Mouse (Mus musculus) heart, postnatal 10 days (tissue): ENCODE results near the gene Fcrla. TPM values are rescaled to one million over a fixed set of nuclear protein-coding genes. Genes with fewer than 3 reads are reported as not detected.

Experiments used
- DNase-seq, 2 experiments: peaks; one replicate each; pipeline ENCODE4 v3.0.0; 2021
- intact Hi-C: fragments of 180-260 bp; cut with DNase I; formaldehyde crosslinking; loops from one replicate; pipeline ENCODE4 v1.15.1; 2025
- total RNA-seq, 2 experiments: library from RNA; stranded (reverse); gene quantifications; 2 replicates each; pipeline ENCODE4 v1.2.3; 2021

Fcrla gene
- total RNA-seq, 2 experiments from 2014 or later, result 0.57 to 1.6 TPM

- intact Hi-C loops, result no loop called here
- DNase-seq, result no peak
Measured at GRCm38 (mm10) chr1:170892279-170892678, 35.1 kb downstream of the Fcrla start.

GRCm38 (mm10) chr1:170891646-170892045 is 35.7 kb downstream of the Fcrla start:
- intact Hi-C loops, result no loop called here
- no peak for DNase-seq

DNA sequence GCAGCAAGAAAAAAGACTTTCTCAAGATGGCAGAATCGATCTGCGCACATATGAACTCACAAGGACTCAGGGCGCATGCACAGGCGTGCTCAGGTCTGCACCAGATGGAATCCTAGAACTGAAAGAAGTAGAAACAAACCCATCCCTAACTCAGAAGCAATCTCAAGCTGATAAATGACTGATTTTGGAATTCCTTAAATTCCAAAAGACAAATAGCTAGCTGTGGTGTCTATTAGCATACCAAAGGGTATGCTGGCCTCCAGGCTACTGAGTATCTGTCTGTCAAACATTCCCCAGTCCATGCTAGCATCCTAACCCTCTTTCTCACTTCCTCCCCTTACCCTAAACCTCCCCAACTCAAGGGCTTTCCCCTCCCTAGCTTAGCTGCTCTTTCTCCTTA is 38.1 kb downstream of the Fcrla start:
- no peak for DNase-seq
- intact Hi-C loops, result no loop called here

DNA sequence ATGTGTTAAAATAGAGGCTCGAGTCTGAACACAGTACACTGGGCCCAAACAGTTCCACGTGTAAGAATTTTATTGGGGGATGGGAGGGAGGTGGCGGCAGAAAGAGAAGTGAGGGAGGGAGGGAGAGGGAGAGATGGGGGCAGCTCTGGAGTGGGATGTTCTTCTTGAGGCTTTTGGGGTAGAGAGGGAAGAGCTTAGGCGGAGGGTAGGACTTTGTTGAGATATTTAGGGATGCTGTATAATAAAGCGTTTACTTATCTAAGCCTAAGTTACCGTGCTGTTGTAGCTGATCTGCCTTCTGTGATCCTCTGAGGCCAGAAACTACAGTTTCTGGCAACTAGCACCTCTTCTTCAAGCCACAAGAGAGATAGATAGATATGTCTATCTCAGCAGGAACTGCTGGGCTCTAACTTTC is 41.3 kb downstream of the Fcrla start:
- intact Hi-C loops, result no loop called here
- no peak for DNase-seq

DNA sequence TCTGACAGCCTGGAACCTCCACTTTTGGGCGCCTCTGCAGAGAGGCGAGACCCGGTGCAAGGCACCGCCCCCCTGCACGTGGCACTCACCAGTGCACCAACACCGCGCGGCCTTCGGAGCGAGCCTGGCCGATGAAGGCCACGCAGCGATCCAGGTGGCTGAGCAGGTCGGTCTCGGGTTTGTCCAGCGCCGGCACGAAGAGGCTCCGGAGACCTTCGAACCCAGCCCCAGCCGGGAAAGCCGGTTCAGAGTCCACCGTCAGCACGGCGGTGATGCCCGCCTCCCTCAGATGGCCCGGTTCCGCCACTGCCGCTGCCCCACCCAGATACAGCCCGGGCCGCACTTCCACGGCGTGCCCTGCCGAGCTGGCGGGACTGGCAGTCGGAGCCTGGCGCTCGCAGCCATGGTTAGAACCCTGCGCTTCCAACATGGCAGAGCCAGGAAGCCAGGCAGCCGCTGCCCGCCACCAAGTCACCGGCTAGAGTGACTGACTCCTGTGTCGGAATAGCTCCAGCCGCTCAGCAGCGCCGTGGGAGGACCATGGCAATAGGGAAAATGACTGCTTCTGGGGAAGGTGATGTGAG is 42.3 kb downstream of the Fcrla start, which contains the start of the genes Gm26620 and Dusp12:
TSS of gene Gm26620 (plus strand) at position 88 of the 584 bp plus-strand sequence.
TSS of gene Dusp12 (minus strand) at position 563 of the 584 bp plus-strand sequence.
- intact Hi-C loops, result no loop called here
- DNase-seq, result peak; percentile 87 to 88

GRCm38 (mm10) chr1:170884390-170884789 is 43.0 kb downstream of the Fcrla start:
- intact Hi-C loops, result no loop called here
- no peak for DNase-seq

GRCm38 (mm10) chr1:170882915-170883485 is 44.4 kb downstream of the Fcrla start:
- intact Hi-C loops, result no loop called here
- no peak for DNase-seq

DNA sequence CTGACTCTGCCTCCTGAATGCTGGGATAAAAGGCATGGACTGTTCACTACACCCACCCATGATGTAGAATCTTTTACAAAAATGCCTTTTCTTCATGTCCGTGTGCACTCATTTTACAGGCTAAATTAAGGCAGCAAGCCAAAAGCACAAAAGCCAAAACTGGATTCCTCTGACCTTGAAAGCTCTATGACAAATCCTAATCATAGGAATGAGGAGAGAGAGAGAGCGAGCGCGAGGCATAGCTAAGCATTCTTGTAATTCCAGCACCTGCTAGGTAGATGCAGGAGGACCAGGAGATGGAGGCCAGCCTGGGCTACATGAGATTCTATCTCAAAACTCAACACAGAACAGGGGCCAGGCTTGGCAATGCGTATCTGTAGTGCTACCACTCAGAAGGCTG is 50.5 kb downstream of the Fcrla start:
- intact Hi-C loops, result no loop called here
- peak in 1 of 2 experiments; percentile 19 for DNase-seq

DNA sequence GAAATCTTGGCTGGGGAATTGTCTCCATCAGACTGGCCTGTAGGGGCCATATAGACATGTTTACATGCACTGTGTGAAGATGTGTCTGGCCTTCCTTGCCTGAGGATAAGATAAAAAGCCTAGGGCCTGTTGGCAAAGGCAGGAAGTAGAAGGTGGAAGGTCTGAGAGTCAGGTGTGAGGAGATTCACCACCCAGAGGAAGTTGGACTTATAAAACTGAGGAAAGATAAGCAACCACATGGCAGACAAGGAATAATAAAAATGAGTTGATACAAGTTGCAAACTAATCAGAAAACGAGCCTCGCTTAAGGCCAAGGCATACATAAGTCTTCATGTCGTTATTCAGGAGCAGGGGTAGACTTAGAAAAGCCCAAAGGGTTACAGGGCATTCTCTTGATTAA is 51.7 kb downstream of the Fcrla start:
- no peak for DNase-seq
- intact Hi-C loops, result no loop called here

DNA sequence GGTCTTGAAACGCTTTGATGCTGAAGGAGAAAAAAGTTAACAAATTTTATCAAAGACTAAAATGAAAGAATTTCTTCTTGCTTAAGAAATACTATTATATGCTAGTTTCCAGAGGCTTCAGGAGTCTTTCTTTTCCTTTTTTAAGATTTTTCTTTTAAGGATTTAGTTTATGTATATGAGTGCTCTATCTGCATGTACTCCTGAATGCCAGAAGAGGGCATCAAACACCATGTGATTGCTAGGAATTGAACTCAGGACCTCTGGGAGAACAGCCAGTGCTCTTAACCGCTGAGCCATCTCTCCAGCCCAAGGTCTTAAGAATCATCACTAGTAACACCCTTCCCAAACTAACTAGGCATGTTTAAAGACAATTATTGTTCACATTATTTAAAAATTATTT is 55.4 kb downstream of the Fcrla start:
- no peak for DNase-seq
- intact Hi-C loops, result no loop called here

DNA sequence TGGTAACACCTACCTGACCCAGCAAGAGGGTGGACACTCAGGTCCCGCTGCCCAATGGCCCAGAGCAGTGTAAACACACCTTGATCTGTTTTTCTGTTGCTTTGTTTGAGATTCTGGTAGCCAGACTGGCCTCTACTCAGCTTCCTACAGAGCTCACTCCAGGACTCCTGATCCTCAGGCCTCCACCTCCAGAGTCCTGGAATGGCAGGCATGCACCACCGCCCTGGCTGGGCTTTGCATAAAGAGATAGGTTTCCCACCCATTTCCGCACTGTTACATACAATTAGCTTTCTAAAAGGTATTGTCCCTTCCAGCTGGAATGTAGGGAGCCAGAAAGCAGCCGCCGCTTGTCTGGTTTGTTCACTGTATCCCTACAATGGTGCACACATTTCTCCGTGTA is 56.0 kb downstream of the Fcrla start:
- intact Hi-C loops, result no loop called here

DNA sequence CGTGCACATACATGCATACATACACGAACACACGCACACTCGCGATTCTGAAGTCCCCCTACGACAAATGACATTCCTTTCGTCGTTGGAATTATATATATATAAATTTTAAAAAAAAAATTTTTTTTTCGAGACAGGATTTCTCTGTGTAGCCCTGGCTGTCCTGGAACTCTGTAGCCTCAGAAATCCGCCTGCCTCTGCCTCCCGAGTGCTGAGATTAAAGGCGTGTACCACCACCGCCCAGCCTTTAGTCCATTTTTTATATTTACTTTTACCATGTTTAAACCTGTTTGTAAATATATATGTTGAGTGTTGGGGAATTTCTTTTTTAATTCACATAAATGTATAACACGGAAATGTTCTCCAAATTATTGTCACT is 58.5 kb downstream of the Fcrla start:
- intact Hi-C loops, result no loop called here
- no peak for DNase-seq

More for the DNA sequence above, 56.0 kb downstream of the Fcrla start:
- no peak for DNase-seq

- intact Hi-C loops, result no loop called here
- peak; percentile 86 to 88 for DNase-seq
Measured at GRCm38 (mm10) chr1:170868107-170868904, 59.1 kb downstream of the Fcrla start.

DNA sequence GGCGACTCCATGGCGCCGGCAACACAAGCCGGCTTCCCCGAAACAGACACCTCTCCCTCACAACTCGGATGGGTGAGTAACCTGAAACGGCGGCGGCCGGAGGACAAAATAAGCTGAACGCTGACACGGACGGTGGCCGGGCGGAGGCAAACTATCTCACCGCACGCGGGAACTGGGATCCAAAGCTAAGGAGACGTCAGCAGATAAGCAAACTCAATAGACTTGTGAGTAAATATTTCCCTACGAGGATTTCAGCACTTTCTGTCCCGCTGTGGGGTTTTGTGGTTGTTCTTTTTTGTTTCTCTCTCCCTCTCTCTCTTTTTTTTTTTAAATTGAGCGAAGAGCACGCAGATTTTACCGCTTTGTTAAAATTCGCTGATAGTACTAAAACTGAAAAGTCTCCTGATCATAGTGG is 59.7 kb downstream of the Fcrla start, which contains the start of gene Atf6:
TSS of gene Atf6 (minus strand) at position 81 of the 415 bp plus-strand sequence.
- intact Hi-C loops, result no loop called here
- peak; percentile 98 to 99 for DNase-seq

Other genes starting within 250 kb of the Fcrla start
- 10 to 100 TPM; 52.5 to 54.4 TPM for gene Atf6, start 59.8 kb downstream of the Fcrla start, total RNA-seq
- under 1 TPM; 0.55 to 0.67 TPM for gene Gm26620, start 42.5 kb downstream of the Fcrla start, total RNA-seq
- gene Dusp12, start 42.0 kb downstream of the Fcrla start, total RNA-seq, result 10 to 100 TPM in 1 of 2 experiments, 1 to 10 TPM in 1; 8.7 to 13.1 TPM
- not detected for gene Fcrlb, start 14.6 kb downstream of the Fcrla start, total RNA-seq
- 1 to 10 TPM; 3.1 to 3.9 TPM for gene Fcgr2b, start 49.0 kb upstream of the Fcrla start, total RNA-seq
- not detected for gene Fcgr4, start 91.3 kb upstream of the Fcrla start, total RNA-seq
- gene Fcgr3, start 137.4 kb upstream of the Fcrla start, total RNA-seq, result 1 to 10 TPM; 7.4 to 8.9 TPM
- gene Cfap126, start 186.3 kb upstream of the Fcrla start, total RNA-seq, result 1 to 10 TPM in 1 of 2 experiments, under 1 TPM in 1; 0.67 to 1.6 TPM
- gene Sdhc, start 223.0 kb upstream of the Fcrla start, total RNA-seq, result 1,000 to 10,000 TPM in 1 of 2 experiments, 100 to 1,000 TPM in 1; 973 to 1,003 TPM
- gene Mpz, start 223.1 kb upstream of the Fcrla start, total RNA-seq, result 10 to 100 TPM; 11.0 to 18.1 TPM